Comparison of ENCODE assay signal across 8 mouse cellular contexts in the genomic region with DNA sequence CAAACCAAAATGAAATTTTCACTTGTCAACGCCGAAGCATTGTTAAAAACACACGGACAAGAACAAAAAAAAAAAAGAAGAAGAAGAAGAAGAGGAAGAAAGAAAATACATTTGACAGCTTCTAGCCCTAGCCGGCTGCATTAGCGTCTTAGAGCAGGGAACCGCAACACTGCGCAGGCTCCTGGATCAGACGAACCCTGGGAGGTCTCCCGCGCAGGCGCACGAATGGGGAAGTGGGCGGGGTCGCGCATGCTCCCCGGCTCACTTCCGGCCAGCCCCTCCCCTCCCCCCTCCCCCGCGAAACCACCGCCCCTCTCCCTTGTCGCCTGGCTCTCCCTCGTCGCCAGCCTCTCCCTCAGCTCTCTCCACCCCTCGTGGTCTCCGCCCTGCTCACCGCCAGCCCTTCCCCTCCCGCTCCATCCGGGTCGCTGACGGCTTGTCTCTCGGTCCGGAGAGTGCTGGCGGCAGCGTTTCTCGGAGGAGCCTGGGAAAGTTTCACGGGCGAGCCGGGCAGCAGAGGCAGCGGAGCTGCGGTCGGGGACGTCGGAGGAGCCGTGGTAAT. TPM values are rescaled to one million over a fixed set of nuclear protein-coding genes. Genes with fewer than 3 reads are reported as not detected.
DNase-seq lines count a peak whose midpoint lies in the region; ATAC-seq lines count a peak whose summit lies in the region.

A gene (plus strand): TSS at position 318 of the 562 bp plus-strand sequence.

- H3K27me3 ChIP-seq in lung, embryonic 16.5 days (ENCODE audit: control insufficient read depth, insufficient read depth, low read depth, low read length): no peaks in the 10 kb centered on the region

- WGBS in lung, embryonic 16.5 days: under 1% methylated on average over 38 of the region's 44 CpGs

- no peaks in the 10 kb centered on the region for H3K9me3 ChIP-seq in lung, embryonic 16.5 days (ENCODE audit: control insufficient read depth, low read length)

- H3K4me2 ChIP-seq in lung, embryonic 16.5 days (ENCODE audit: low read depth, low read length): peak within 1 kb of the TSS; percentile 79

- H3K27ac ChIP-seq in lung, embryonic 16.5 days (ENCODE audit: low read length): peak within 1 kb of the TSS; percentile 96

- peak within 1 kb of the TSS; percentile 86 for H3K4me3 ChIP-seq in lung, embryonic 16.5 days (ENCODE audit: low read length)

- peak; percentile 80 for DNase-seq in MEL-GATA-1-ER (ENCODE audit: extremely low read depth, low read depth)
- peak; percentile 95 for DNase-seq in cerebellum, adult 8-10 months
- peak; percentile 94 for DNase-seq in forelimb bud, embryonic 11.5 days (ENCODE audit: low read depth, low spot score)
- DNase-seq in layer of hippocampus, adult 9-10 months (ENCODE audit: low spot score): peak; percentile 62
- peak; percentile 82 for DNase-seq in ovary, postnatal 10 days (ENCODE audit: low spot score)
- DNase-seq in thymus, postnatal 10 days (ENCODE audit: low spot score in 2 of 2): peak; percentile 91 to 96

- peak; percentile 96 to 97 for ATAC-seq in hematopoietic stem cell, adult 5-6 weeks (replicated peaks in 1 of 2; ENCODE audit: insufficient read depth in 1 of 2, low FRiP score in 2 of 2, low TSS enrichment in 1 of 2, low read depth in 1 of 2, poor library complexity in 2 of 2, severe bottlenecking in 2 of 2)
- ATAC-seq in lung, embryonic 16.5 days (ENCODE audit: low read depth): peak; percentile 100

- H3K36me3 ChIP-seq in lung, embryonic 16.5 days (ENCODE audit: control insufficient read depth, insufficient read depth, low read length): no peaks in the 10 kb centered on the region

- peak within 1 kb of the TSS; percentile 95 for H3K9ac ChIP-seq in lung, embryonic 16.5 days (ENCODE audit: low read length)

- peaks cover 7% of the 10 kb centered on the region for H3K4me1 ChIP-seq in lung, embryonic 16.5 days (replicated peaks; ENCODE audit: control insufficient read depth, insufficient read depth, low read length)

RNA-seq across cellular contexts. Expression of the gene that starts here (rescaled TPM):
- 57.3 and 61.5 TPM in 2 replicates for total RNA-seq in hematopoietic stem cell, adult 5-6 weeks (2017)
- polyA plus RNA-seq in lung, embryonic 16.5 days (2015; fragmentation: Nextera tagmentation; extraction: Ambion mirVana): 37.6 and 40.9 TPM in 2 replicates

Comparison
In these comparisons a context has a peak if more than half of its experiments do, and no peak if none do; other contexts are left out.
1. Peak in every context shown above with its lines: DNase-seq, ATAC-seq, H3K4me3 ChIP-seq and H3K27ac ChIP-seq.